Mouse (Mus musculus) yolk sac, embryonic 10.5 days (tissue): ENCODE results near the gene Hcfc1r1.

Experiments used
- DNase-seq: peaks from one replicate; pipeline ENCODE4 v3.0.0-alpha.2; 2017; ENCODE audit warnings: low spot score

Gene Hcfc1r1

GRCm38 (mm10) chr17:23675127-23675526 is 1.7 kb downstream of the Hcfc1r1 start:
- no peak for DNase-seq

GRCm38 (mm10) chr17:23675564-23676281 is 2.3 kb downstream of the Hcfc1r1 start:
- DNase-seq, result peak; percentile 54

- DNase-seq, result peak; percentile 46
Observed at GRCm38 (mm10) chr17:23676473-23677031, 3.2 kb downstream of the Hcfc1r1 start.

GRCm38 (mm10) chr17:23677236-23677679 is 3.9 kb downstream of the Hcfc1r1 start, which contains the start of gene Tnfrsf12a:
Gene Tnfrsf12a (minus strand): TSS chr17:23677468.
- DNase-seq, result peak; percentile 89

- peak; percentile 87 for DNase-seq
Observed at GRCm38 (mm10) chr17:23679127-23679835, 5.9 kb downstream of the Hcfc1r1 start, which contains the start of gene Cldn6. Gene Cldn6 (plus strand): TSS chr17:23679249.

GRCm38 (mm10) chr17:23680336-23680735 is 6.9 kb downstream of the Hcfc1r1 start:
- DNase-seq, result no peak

- DNase-seq, result no peak
Observed at GRCm38 (mm10) chr17:23681086-23681485, 7.7 kb downstream of the Hcfc1r1 start.

GRCm38 (mm10) chr17:23682092-23682491 is 8.7 kb downstream of the Hcfc1r1 start:
- DNase-seq, result peak; percentile 81

- DNase-seq, result peak; percentile 50
Observed at GRCm38 (mm10) chr17:23682530-23682929, 9.1 kb downstream of the Hcfc1r1 start.

GRCm38 (mm10) chr17:23683226-23683625 is 9.8 kb downstream of the Hcfc1r1 start:
- DNase-seq, result no peak

GRCm38 (mm10) chr17:23683856-23684672 is 10.7 kb downstream of the Hcfc1r1 start, which contains the start of gene Cldn9:
Gene Cldn9 (minus strand): TSS chr17:23684026.
- no peak for DNase-seq

GRCm38 (mm10) chr17:23694491-23694890 is 21.1 kb downstream of the Hcfc1r1 start:
- no peak for DNase-seq

GRCm38 (mm10) chr17:23695801-23696200 is 22.4 kb downstream of the Hcfc1r1 start:
- DNase-seq, result no peak

GRCm38 (mm10) chr17:23699131-23700077 is 26.0 kb downstream of the Hcfc1r1 start:
- DNase-seq, result peak; percentile 32

- DNase-seq, result peak; percentile 81
Observed at GRCm38 (mm10) chr17:23700079-23700478, 26.7 kb downstream of the Hcfc1r1 start.

GRCm38 (mm10) chr17:23703301-23703700 is 29.9 kb downstream of the Hcfc1r1 start:
- DNase-seq, result no peak

- no peak for DNase-seq
Observed at GRCm38 (mm10) chr17:23704741-23705140, 31.3 kb downstream of the Hcfc1r1 start.

GRCm38 (mm10) chr17:23705525-23706104 is 32.2 kb downstream of the Hcfc1r1 start:
- DNase-seq, result no peak

GRCm38 (mm10) chr17:23706212-23706611 is 32.8 kb downstream of the Hcfc1r1 start:
- DNase-seq, result peak; percentile 51

GRCm38 (mm10) chr17:23717003-23717402 is 43.6 kb downstream of the Hcfc1r1 start:
- DNase-seq, result no peak
